8 mouse cellular contexts compared by ENCODE assay signal in the genomic region with DNA sequence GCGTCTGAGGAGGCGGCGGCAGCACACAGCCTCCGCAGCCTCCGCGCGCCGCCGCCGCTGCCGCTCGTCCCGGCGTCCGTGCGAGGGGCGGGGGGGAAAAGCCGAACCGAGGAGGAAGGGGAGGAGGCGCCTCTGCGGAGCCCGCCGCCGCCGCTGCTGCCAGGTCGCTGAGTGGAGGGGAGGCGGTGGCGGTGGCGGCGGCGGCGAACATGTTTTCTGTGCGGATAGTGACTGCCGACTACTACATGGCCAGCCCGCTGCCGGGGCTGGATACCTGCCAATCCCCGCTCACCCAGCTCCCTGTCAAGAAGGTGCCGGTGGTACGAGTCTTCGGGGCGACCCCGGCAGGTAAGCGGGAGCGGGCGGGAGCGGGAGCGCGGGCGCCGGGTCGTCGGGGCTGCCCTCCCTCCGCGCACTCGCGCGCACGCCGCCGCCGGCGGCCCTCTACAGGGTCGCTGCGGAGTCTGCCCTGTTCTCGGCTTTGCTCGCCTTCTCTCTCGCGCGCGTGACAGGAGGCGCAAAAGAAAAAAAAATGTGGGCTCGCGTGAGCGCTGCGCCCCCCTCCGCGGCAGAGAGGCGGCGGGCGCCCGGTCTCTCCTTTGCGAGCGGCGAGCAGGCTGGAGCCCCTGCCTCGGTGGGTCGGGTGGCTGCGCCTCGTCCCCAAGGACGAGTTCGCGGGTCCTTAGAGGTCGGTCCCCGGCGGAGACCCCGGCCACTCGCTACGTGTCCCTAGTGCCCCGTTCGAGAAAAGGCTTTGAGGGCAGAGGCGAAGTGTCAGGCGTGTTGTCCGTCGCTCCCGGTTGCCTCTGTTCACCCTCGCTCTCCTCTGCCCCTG. TPM values are rescaled to one million over a fixed set of nuclear protein-coding genes. Genes with fewer than 3 reads are reported as not detected.
DNase-seq lines count a peak whose midpoint lies in the region; ATAC-seq lines count a peak whose summit lies in the region.

No protein-coding gene starts in this region.

- no peaks in the 10 kb centered on the region for H3K36me3 ChIP-seq in hindbrain, embryonic 12.5 days

- H3K9me3 ChIP-seq in hindbrain, embryonic 12.5 days (replicated peaks): no peaks in the 10 kb centered on the region

- H3K9ac ChIP-seq in hindbrain, embryonic 12.5 days: peak overlapping the region; percentile 95

- H3K27ac ChIP-seq in hindbrain, embryonic 12.5 days: peak overlapping the region; percentile 100

- DNase-seq in Muller cell, postnatal 12 days (ENCODE audit: inconsistent ontology term): peak; percentile 82
- peak; percentile 91 for DNase-seq in cerebellum, adult 9-11 months
- DNase-seq in frontal cortex, postnatal 10 days (ENCODE audit: low spot score in 2 of 2): peak; percentile 83 to 88
- peak; percentile 74 for DNase-seq in layer of hippocampus, postnatal 36 days
- peak; percentile 68 for DNase-seq in lung, postnatal 25 days (ENCODE audit: low spot score)
- DNase-seq in retina, embryonic 14.5 days (ENCODE audit: low spot score): peak; percentile 81
- DNase-seq in thymus, postnatal 36 days: peak; percentile 87 to 90

- no peaks in the 10 kb centered on the region for H3K27me3 ChIP-seq in hindbrain, embryonic 12.5 days

- H3K4me2 ChIP-seq in hindbrain, embryonic 12.5 days (replicated peaks): peak overlapping the region; percentile 65

- peak; percentile 72 for ATAC-seq in hindbrain, embryonic 12.5 days (ENCODE audit: low FRiP score)

- H3K4me3 ChIP-seq in hindbrain, embryonic 12.5 days: peak overlapping the region; percentile 91

- under 1% methylated on average over 90 of the region's 105 CpGs for WGBS in hindbrain, embryonic 12.5 days

- H3K4me1 ChIP-seq in hindbrain, embryonic 12.5 days: peaks cover 22% of the 10 kb centered on the region

RNA-seq across cellular contexts. Expression of a gene that starts 0.6 kb away (rescaled TPM):
- 22.5 and 23.8 TPM in 2 replicates for polyA plus RNA-seq in hindbrain, embryonic 12.5 days (2016; fragmentation: Nextera tagmentation; extraction: Ambion mirVana)
- 10 to 100 TPM; 37.3 to 44.2 TPM for total RNA-seq in layer of hippocampus, postnatal 36 days (2021)

Comparison
In these comparisons a context has a peak if more than half of its experiments do, and no peak if none do; other contexts are left out.
1. Peak in every context shown above with its lines: DNase-seq, ATAC-seq, H3K4me3 ChIP-seq and H3K27ac ChIP-seq.